ENCODE assay signal across 10 mouse cellular contexts in the genomic region with DNA sequence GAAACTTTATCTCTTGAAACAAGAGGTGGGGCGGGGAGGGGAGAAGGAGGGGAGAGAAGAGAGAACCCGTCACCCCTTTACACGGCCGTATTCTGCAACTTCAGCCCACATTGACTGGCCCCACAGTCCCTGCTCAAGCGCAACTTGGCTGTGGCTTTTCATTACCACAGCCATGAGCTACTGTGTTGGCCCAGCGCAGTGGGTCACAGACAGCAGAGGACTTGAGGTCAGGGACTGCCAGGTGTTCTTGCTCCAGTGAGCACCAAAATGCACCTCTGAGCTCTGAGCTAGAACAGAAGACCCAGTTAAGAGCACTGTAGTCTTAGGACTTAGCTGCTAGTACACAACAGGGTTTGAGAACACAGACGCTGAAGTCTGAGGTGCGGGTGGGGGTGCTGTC.
"Had no signal": no experiment of that assay in that cellular context is flagged by ENCODE, and none has a peak within 500 bp of the region (broad histone marks: within the 10 kb centered on the region; RNA-seq: fewer than 3 reads in every experiment).

No protein-coding gene starts in this region.

- H3K9me3 ChIP-seq: intestine, embryonic 15.5 days; liver, embryonic 13.5 days; midbrain, embryonic 13.5 days had no signal

- ATAC-seq: intestine, embryonic 15.5 days; midbrain, embryonic 13.5 days had no signal

- H3K4me2 ChIP-seq: intestine, embryonic 15.5 days; liver, embryonic 13.5 days; midbrain, embryonic 13.5 days had no signal

- H3K36me3 ChIP-seq: intestine, embryonic 15.5 days; liver, embryonic 13.5 days; midbrain, embryonic 13.5 days had no signal

- H3K4me3 ChIP-seq: intestine, embryonic 15.5 days; left cerebral cortex, adult 2 months; liver, embryonic 13.5 days; midbrain, embryonic 13.5 days had no signal

- DNase-seq: layer of hippocampus, postnatal 36 days; liver, embryonic 13.5 days; lung, adult 2 months; lung, postnatal 14 days; lung, postnatal 4 days; thymus, adult 18-20 months; thymus, postnatal 36 days had no signal

- H3K9ac ChIP-seq: intestine, embryonic 15.5 days; liver, embryonic 13.5 days; midbrain, embryonic 13.5 days had no signal

- H3K27ac ChIP-seq: intestine, embryonic 15.5 days; left cerebral cortex, adult 2 months; liver, embryonic 13.5 days; midbrain, embryonic 13.5 days had no signal

- H3K27me3 ChIP-seq: intestine, embryonic 15.5 days; liver, embryonic 13.5 days; midbrain, embryonic 13.5 days had no signal

- H3K4me1 ChIP-seq: liver, embryonic 13.5 days had no signal
